Mouse (Mus musculus): ENCODE data around the gene Mb.

GRCm38 (mm10) chr15:77095216-77095615 lies 44.7 kb upstream of the Mb start:
- no peak for TF ChIP-seq CTCF (IDR thresholded peaks at IDR 0.05)
- TF ChIP-seq EP300 (IDR thresholded peaks at IDR 0.05): no peak

Data from lung, postnatal 0 days (tissue).